Mouse (Mus musculus): ENCODE results near the gene Krt27.
A peak's percentile ranks its signal among the peaks of the same experiment; 100 is the strongest.

- TF ChIP-seq CTCF (IDR thresholded peaks at IDR 0.05; ENCODE audit: extremely low read depth, insufficient read depth, insufficient read length, insufficient replicate concordance), result no peak
- peak; percentile 23; the same call in 1 of the 2 replicates for TF ChIP-seq POLR2A (IDR thresholded peaks at IDR 0.05; ENCODE audit: low read depth, low read length)
Observed at GRCm38 (mm10) chr11:99385813-99386721, 35.2 kb upstream of the Krt27 start.

All from spleen, adult 2 months (tissue).